Mouse (Mus musculus) heart, postnatal 14 days (tissue): ENCODE data around the gene AI854703. TPM values are rescaled to one million over a fixed set of nuclear protein-coding genes. Genes with fewer than 3 reads are reported as not detected.

Source experiments
- DNase-seq, 2 experiments: peaks; one replicate each; pipeline ENCODE4 v3.0.0; 2021 to 2022
- intact Hi-C: fragments of 180-260 bp; cut with DNase I; formaldehyde crosslinking; loops from one replicate; pipeline ENCODE4 v1.15.1; 2025
- total RNA-seq, 2 experiments: library from RNA; stranded (reverse); gene quantifications; 2 replicates each; pipeline ENCODE4 v1.2.3; 2021

AI854703 gene
- total RNA-seq, 2 experiments from 2014 or later = 0.24 to 0.67 TPM

DNA sequence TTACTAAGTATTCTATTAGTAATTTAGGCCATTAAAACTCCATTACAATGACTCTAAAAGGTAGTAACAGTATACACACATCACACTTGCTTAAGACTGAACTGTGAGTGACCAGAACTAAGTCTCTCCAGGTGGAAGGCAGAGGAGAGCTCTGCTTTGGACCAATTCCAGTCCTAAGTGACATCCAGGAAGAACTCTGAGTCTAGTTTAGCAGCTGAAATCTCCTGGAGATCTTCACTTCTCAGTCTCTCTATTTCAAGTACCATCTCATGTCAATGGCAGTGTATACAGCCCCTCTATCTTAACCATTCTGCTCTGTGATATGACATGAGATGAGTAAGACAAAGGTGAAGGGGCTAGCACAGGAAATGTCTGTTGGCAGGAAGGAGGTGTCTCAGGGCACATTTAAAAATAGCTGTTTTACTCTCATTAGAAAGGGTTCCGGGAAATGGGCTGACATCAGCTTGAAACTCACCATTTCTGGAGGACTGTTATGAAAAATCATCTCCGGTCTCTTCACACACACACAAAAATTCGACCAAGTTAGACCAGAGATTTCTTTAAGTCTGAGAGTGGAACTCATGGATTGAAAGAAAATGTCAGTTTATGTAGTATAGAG lies 55.0 kb downstream of the AI854703 start:
- no peak for DNase-seq
- intact Hi-C loops = no loop called here

DNA sequence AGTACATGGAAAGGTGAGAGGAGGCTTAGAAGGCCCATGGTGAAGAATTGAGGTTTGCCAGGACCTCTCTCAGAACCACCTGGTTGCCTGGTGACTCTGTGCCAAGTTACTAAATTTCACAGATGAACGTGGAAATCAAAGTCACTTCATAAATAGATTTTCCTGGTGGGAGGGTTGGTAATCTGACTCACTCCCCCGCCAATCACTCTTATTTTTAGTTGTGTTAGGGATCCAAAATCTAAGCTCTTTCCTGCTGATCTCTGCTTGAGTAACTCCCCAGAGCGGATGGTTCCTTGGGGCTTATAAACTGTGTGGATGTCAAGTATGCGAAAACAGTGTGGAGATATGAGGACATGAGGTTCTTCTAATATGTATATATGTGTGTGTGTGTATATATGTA lies 55.7 kb downstream of the AI854703 start:
- DNase-seq = no peak
- intact Hi-C loops = no loop called here

Other genes starting within 250 kb of the AI854703 start
- gene Krba1, start 231.2 kb upstream of the AI854703 start, total RNA-seq = 10 to 100 TPM; 24.9 to 26.5 TPM
- gene Zfp467, start 180.9 kb upstream of the AI854703 start, total RNA-seq = 10 to 100 TPM; 13.8 to 16.4 TPM
- gene Sspo, start 178.5 kb upstream of the AI854703 start, total RNA-seq = under 1 TPM; 0.43 to 0.51 TPM
- 10 to 100 TPM; 17.2 to 18.2 TPM for gene Atp6v0e2, start 89.1 kb upstream of the AI854703 start, total RNA-seq
- 10 to 100 TPM; 12.9 to 14.5 TPM for gene Lrrc61, start 72.0 kb upstream of the AI854703 start, total RNA-seq
- gene Rarres2, start 54.0 kb upstream of the AI854703 start, total RNA-seq = 10 to 100 TPM; 87.7 to 93.2 TPM
- gene Gm45021, start 37.2 kb upstream of the AI854703 start, total RNA-seq = not detected
- gene Repin1, start 32.9 kb upstream of the AI854703 start, total RNA-seq = 10 to 100 TPM; 24.0 to 27.5 TPM
- not detected for gene Gm44965, start 32.8 kb upstream of the AI854703 start, total RNA-seq
- gene Zfp775, start 24.7 kb upstream of the AI854703 start, total RNA-seq = 1 to 10 TPM; 8.2 to 8.3 TPM
- gene Gimap8, start 20.5 kb downstream of the AI854703 start, total RNA-seq = 10 to 100 TPM in 1 of 2 experiments, 1 to 10 TPM in 1; 8.6 to 11.0 TPM
- gene Gimap9, start 49.4 kb downstream of the AI854703 start, total RNA-seq = 1 to 10 TPM; 4.2 to 6.4 TPM
- gene Gimap4, start 57.8 kb downstream of the AI854703 start, total RNA-seq = 10 to 100 TPM; 32.2 to 42.6 TPM
- gene Gimap6, start 81.5 kb downstream of the AI854703 start, total RNA-seq = 10 to 100 TPM; 48.0 to 53.9 TPM
- 1 to 10 TPM; 3.5 to 7.9 TPM for gene Gm28053, start 91.8 kb downstream of the AI854703 start, total RNA-seq
- under 1 TPM; 0.22 to 0.24 TPM for gene Gimap7, start 91.9 kb downstream of the AI854703 start, total RNA-seq
- 10 to 100 TPM; 14.6 to 15.7 TPM for gene Gimap1, start 112.3 kb downstream of the AI854703 start, total RNA-seq
- 1 to 10 TPM; 8.3 to 9.0 TPM for gene Gimap5, start 119.4 kb downstream of the AI854703 start, total RNA-seq
- gene Gimap3, start 144.1 kb downstream of the AI854703 start, total RNA-seq = under 1 TPM; 0.67 to 0.68 TPM
- gene Tmem176a, start 214.2 kb downstream of the AI854703 start, total RNA-seq = 10 to 100 TPM; 18.7 to 23.8 TPM
- gene Tmem176b, start 214.7 kb downstream of the AI854703 start, total RNA-seq = 10 to 100 TPM; 62.5 to 63.9 TPM
- gene Aoc1, start 246.1 kb downstream of the AI854703 start, total RNA-seq = not detected